Mouse (Mus musculus) olfactory bulb, adult 2 months (tissue): ENCODE data around the gene Aldh1l1.

Experiments used
- CTCF ChIP-seq: fragments of 200-500 bp; IDR thresholded peaks from 2 replicates; pipeline ENCODE4 v1.5.1; 2012; ENCODE audit warnings: low read depth, mild to moderate bottlenecking, low read length, moderate library complexity; ENCODE audit not compliant: insufficient read depth
- POLR2A ChIP-seq: fragments of 200-500 bp; IDR thresholded peaks from 2 replicates; pipeline ENCODE4 v1.6.1; 2012; ENCODE audit warnings: mild to moderate bottlenecking, low read depth, low read length, moderate library complexity; ENCODE audit not compliant: insufficient read depth

GRCm38 (mm10) chr6:90533505-90533904, 47.3 kb downstream of the Aldh1l1 start:
- TF ChIP-seq POLR2A (no peak), CTCF (no peak)
